Mouse (Mus musculus): ENCODE measurements around the gene Ripor1.

- TF ChIP-seq MAX (IDR thresholded peaks at IDR 0.05; ENCODE audit: low read length) = no peak
- TF ChIP-seq TCF12 (IDR thresholded peaks at IDR 0.05; ENCODE audit: low read depth, low read length) = no peak
- no peak for TF ChIP-seq CTCF (conservative IDR thresholded peaks at IDR 0.05 in 1 of 2, IDR thresholded peaks at IDR 0.05 in 1 of 2; ENCODE audit: low read depth in 2 of 2, low read length in 2 of 2)
- no peak for TF ChIP-seq POLR2A (IDR thresholded peaks at IDR 0.05; ENCODE audit: low read depth, low read length)
- no peak for TF ChIP-seq ZNF384 (IDR thresholded peaks at IDR 0.05; ENCODE audit: low read depth, low read length)
- TF ChIP-seq JUN (IDR thresholded peaks at IDR 0.05; ENCODE audit: insufficient read depth, low read depth, low read length) = no peak
- TF ChIP-seq EP300 (IDR thresholded peaks at IDR 0.05; ENCODE audit: low read length) = no peak
- no peak for TF ChIP-seq GABPA (IDR thresholded peaks at IDR 0.05; ENCODE audit: insufficient replicate concordance, low read depth, low read length)
- no peak for TF ChIP-seq ZKSCAN1 (IDR thresholded peaks at IDR 0.05; ENCODE audit: borderline replicate concordance, low read depth, low read length)
- TF ChIP-seq ZC3H11A (IDR thresholded peaks at IDR 0.05; ENCODE audit: low read depth, low read length) = no peak
- no peak for TF ChIP-seq NRF1 (IDR thresholded peaks at IDR 0.05; ENCODE audit: low read depth, low read length)
Observed at GRCm38 (mm10) chr8:105609771-105610170, 4.7 kb downstream of the Ripor1 start.

Data from CH12.LX (cell line).